Mouse (Mus musculus) T-helper 17 cell (primary cell): Measurements from ENCODE around the gene Gng7.

Experiments
- in situ Hi-C, 2 experiments: fragments of 300-600 bp; cut with MboI, MseI; formaldehyde crosslinking; loops; 1 replicate in 1 of 2; 2 replicates in 1 of 2; pipeline ENCODE4 v1.15.1; 2025; ENCODE audit warnings: high pct_unique_total_duplicates in 2 of 2

Gng7 gene

DNA sequence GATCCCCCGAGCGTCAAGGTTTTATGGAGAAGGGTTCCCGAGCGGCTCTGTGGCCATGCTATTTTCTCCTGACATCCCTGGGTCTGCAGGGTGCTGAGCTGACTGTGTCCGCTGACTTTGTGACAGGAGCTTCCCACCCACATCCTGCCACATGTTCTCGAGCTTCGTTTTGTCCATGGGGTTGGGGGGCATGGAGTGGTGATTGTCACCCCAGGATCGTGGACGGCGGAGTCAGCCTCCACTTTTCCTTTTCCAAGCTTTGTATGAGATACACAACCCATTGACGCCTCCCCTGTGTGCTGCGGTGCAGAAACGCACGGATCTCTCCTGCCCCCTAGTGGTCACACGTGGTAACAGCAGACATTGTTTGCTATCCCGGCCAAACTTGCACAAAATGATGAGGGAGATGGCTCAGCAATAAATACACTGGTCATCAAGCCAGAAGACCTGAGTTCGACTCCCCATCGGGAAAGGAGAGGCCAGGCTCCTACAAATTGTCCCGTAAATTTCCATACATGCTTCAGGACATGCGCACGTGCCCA, 19.6 kb downstream of the Gng7 start:
- in situ Hi-C loops: loop anchor here (5.0 to 10.0 kb wide), 3 partner anchors 188 to 250 kb away; partner anchors contain the start of genes Amh (in 1 of the 2) and Ap3d1 (in 1 of the 2)

DNA sequence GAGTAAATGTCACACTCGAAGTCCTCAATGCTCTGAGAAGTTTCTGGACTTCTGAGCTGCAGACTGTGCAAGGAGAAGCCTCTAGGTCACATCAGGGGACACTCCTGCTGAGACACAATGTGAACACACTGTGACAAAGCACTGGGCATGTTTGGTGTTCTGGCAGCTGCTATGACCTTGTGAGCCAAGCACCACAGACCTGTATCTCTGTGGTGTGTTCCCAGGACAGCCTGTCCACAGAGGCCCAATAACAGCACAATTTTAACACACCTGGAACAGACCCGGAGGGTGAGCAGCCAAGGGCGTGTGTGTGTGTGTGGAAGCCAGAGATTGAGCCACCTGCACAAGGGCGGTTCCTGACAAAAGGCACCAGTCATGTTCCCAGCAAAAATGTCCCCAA, 20.1 kb downstream of the Gng7 start:
- in situ Hi-C loops: loop anchor here (5.0 to 10.0 kb wide), 7 partner anchors 67 to 250 kb away; partner anchors contain the start of genes Amh (in 1 of the 2), Ap3d1 (in 1 of the 2) and Jsrp1 (in 1 of the 2)

DNA sequence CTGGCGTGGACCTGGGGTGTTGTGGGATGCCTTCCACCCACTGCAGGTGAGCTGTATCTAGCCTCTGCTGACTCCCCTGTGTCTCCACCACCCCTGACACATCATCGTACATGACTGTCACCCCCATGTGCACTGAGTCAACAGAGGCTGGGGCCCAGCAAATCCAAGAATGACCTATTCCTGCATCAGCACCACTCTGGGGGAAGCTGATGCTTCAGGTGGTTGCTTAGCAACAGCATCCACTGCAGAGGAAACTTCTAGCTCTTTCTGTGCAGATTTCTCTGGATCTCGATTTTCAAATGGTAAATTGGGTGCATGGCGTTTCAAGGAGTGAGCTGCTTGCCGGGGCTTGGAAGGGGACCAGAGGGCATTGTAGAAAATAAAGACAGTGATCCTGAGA, 21.5 kb downstream of the Gng7 start:
- in situ Hi-C loops: loop anchor here (5.0 to 10.0 kb wide), 5 partner anchors 66 to 248 kb away; partner anchors contain the start of genes Ap3d1 (in 1 of the 2) and Jsrp1 (in 1 of the 2)

DNA sequence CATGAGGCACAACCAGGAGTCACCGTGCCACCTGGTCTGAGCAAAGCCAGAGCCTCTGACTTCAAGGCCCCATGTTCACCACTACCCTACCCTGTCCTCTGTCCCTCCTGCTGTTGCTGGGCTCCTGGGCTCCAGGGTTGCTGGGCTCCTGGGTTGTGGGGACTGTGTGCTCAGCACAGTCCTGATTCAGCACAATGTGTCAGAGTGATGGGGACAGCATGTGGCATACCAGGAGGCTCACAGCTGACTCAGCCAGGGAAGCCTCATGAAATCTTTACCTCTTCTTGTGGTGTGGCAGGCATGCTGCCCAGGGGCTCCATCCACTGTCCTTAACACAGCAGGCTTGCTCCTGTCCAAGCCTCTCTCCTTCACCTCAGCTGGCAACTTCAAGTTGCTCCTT, 22.8 kb downstream of the Gng7 start:
- in situ Hi-C loops: loop anchor here (5.0 to 10.0 kb wide), 5 partner anchors 65 to 247 kb away; partner anchors contain the start of genes Ap3d1 (in 1 of the 2) and Jsrp1 (in 1 of the 2)

DNA sequence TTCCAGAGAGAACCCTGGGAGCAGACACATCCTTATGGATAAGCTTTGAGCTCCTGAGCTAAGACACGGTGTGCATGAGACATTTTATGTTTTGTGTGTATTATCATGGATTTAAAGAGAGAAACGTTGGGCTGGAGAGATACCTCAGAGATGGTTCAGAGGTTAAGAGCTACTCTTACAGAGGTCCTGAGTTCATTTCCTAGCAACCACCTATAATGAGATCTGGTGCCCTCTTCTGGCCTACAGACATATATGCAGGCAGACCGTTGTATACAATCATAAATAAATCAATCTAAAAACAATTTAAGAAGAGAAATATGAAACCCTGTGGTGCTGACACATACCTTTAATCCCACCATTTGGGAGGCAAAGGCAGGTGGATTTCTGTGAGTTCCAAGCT, 23.7 kb downstream of the Gng7 start:
- in situ Hi-C loops: loop anchor here (5.0 to 10.0 kb wide), 5 partner anchors 64 to 246 kb away; partner anchors contain the start of genes Ap3d1 (in 1 of the 2) and Jsrp1 (in 1 of the 2)

DNA sequence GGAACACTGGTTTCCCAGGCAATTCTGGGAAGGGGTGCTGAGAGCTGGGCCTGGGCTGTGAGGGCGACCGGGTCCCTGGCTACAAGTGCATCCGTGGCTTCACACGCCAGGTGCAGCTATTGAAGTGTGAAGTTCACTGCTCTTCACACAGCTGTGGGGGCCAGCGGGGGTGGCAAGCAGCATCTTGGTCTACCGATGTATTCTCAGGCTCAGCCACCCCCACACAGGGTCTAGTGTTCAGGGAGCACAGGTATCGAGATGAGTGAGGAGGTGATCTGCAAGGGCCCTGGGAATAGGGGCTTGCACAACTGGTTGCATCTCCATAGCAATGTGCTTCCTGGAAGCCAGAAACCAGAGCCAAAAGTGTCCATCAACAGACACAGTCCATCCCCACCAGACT, 24.3 kb downstream of the Gng7 start:
- in situ Hi-C loops: loop anchor here (5.0 to 10.0 kb wide), 5 partner anchors 63 to 246 kb away; partner anchors contain the start of genes Ap3d1 (in 1 of the 2) and Jsrp1 (in 1 of the 2)

DNA sequence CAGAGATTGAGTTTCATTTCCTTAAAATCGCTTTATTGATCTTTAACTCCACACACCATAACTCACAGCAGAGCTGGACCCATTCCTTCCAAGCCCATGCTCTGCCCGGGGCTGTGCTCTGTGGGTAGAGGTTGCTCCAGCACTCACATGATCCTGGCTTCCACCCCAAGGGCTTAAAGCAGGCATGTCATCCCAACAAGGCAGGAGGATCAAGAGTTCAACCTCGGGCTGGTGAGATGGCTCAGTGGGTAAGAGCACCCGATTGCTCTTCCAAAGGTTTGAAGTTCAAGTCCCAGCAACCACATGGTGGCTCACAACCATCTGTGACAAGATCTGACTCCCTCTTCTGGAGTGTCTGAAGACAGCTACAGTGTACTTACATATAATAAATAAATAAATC, 24.9 kb downstream of the Gng7 start:
- in situ Hi-C loops: loop anchor here (5.0 to 10.0 kb wide), 5 partner anchors 63 to 245 kb away; partner anchors contain the start of genes Ap3d1 (in 1 of the 2) and Jsrp1 (in 1 of the 2)

DNA sequence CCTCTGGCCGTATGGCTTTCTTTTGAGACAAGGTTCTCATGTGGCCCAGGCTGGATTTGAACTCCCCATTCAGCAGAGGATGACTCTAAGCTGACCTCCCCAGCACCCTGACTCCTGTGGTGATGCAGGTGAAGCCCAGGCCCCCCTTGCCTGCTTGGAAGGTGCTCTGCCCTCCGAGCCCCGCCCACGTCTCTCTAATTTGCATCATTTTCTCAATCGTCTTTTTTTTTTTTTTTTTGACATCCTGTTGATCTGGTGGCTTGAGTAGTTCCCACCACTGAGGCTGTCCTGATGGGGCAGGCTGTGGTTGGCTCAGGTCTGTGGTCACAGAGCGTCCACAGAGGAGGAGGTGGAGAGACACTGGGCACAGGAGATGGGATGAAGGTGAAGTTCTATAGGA, 25.3 kb downstream of the Gng7 start:
- in situ Hi-C loops: no loop called here

DNA sequence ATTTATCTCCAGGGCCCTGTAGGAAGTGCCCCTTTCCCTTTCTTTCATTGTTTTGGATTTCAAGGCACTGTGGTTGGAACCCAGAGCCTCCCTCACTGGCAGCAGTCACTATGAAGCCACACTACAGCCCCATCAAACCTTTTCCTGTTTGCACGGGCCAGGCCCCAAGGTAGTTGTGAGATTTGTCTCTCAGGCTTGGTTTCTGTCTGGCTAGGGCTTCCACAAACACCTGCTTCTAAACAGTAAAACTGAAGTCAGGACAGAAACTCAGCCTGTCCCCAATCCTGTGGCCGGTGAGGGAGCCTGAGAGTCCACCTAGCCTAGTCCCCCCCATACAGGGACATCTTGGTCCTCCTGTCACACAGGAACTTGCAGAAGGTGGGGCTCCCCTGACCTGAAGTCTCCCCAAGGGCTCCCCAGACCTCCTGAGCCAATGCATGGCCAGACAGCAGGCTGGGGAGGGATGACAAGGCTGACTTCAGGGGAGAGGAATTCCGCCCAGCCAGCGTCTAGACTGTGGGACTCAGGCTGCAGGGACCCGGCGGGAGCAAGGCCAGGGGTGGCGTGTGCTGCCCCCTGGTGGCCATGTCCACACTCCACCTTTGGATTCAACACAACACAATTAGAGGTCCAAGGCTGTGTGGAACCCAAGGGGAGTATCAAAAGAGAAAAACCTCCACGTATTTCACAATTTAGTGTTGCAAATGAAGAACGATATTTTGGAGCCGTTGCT, 26.9 kb downstream of the Gng7 start:
- in situ Hi-C loops: no loop called here

DNA sequence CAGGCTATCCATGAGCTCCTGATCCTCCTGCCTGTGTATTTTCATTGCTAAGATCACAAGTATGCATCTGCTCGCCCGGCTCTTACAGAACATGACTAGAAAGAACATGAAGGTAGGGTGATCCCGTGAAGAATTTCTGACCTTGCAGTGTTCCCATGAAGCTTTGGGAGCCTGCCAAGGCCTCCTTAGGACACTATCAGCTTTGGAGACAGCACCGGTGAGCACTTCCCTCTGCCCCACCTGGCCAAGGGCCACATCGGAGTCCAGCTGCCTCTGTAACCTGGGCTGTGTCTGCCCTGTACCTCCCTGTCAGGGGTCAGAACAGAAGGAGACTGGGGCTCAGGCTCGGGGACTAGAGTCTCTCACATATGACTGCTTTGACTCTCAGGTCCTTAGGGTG, 28.0 kb downstream of the Gng7 start:
- in situ Hi-C loops: no loop called here

DNA sequence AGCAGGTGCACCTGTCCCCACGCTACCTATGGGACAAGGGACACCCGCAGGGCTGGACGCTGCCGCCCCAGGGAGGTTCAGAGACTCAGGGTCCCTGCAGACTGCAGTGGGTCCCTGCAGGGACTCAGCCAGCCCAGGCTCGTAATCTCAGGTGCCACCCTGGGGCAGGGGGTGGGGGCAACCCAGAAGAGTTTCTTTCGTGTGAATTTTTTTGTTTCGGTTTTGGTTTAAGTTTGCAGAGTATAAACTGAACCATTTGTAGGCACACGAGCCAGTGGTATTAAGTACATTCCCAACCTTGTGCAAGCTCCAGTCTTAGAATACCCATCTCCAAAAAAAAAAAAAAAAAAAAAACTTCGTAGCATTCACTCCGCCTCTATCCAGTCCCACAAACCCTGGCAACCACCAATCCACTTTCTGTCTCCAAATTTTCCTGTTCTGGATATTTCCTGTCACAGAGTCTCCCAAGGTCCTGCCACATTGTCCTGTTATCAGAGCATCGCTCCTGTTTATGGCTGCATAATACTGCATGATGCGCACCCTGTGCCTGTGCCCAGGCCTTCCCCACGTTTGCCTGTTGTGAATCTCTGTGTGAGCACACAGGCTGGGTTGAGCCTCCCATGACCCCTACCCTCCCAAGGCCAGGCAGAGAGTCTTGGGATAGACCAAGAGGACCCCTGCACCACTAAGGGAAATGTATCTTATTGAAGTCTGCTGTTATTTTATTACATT, 28.6 kb downstream of the Gng7 start:
- in situ Hi-C loops: no loop called here

DNA sequence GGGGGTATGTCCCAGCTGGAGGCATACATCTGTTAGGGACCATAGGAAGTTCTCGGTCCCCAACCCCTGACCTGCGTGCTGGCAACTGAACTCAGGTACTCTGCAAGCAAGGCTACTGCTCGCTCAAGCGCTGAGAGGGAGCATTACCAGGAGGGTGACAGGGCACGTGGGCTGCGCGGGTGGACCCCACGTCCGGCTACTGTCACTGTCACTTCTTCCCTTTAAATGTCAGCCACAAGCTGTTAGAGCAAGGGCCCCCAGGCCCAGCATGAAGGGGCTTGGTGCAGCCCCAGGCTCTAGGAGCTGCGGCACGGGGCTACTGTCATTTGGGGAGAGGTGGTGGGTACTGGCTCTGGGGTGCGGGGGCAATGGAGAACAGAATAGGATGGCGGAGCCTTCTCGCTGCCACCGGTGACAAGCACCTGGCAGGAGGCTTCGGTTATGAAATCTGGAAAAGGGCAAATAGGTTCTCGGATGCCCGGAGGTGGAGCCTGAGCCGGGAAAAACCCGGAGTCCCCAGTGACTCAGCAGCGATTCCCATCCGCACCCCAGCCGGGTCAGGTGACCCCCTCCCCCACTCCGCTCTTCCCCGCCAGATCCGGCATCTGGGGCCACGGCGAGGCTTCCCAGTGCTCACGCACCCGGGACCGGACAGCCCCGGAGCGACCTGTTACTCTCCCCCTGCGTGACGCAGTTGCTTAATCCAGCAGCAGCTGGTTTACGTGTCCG, 29.3 kb downstream of the Gng7 start:
- in situ Hi-C loops: no loop called here

DNA sequence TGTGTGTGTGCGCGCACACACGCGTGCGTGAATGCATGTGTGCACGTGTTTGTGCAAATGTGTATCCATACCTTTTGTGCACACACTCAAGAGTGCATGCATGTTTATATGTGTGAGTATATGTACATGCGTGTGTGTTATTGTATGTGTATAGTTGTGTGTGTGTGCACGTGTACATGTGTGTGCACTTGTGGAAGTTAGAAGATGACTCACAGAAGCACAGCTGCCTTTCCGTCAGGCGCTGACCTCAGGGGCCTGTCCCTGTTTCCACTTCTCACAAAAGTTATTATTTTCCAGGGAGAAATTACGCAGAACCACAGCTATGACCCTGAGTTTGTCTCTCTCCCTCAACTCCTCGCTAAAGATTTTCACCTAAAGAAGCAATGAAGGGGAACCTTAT, 30.5 kb downstream of the Gng7 start:
- in situ Hi-C loops: no loop called here

DNA sequence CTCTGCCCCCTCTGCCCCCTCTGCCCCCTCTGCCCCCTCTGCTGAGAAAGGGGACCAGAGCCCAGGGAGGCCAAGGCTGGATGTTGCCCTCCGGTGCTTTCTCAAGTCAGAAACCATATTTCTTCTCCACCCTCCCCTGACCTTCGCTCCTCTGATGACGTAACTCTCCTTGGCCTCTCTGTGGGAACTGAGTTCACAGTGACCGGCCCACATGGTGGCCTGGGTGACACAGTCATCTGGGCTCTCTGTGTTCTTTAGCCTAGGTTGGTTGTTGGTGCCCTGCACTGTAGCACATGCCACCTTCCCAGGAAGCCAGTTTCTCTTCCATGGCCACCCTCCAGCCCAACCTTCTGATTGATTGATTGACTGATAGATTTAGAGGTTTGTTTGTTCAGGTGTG, 32.4 kb downstream of the Gng7 start:
- in situ Hi-C loops: no loop called here

DNA sequence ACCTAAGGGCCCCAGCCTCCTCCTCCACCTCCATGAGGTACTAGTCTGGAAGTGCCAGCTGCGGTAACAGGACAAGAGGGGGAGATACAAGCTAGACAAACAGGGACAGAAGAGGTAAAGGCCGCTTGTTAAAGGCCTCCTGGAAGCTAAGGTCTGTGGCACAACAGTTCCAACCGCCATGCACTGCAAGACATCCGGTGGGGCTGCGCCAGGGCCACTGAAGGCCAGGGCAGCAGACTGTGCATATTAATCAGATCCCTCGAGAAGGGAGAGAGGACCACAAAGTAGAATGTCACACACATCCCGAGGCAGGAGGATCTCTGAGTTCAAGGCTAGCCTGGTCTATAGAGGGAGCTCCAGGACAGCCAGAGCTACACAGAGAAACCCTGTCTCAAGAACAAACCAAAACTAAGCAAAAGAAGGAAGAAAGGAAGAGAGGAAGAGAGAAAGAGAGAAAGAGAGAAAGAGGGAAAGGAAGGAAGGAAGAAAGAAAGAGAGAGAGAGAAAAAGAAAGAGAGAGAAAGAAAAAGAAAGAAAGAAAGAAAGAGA, 33.1 kb downstream of the Gng7 start:
- in situ Hi-C loops: no loop called here

DNA sequence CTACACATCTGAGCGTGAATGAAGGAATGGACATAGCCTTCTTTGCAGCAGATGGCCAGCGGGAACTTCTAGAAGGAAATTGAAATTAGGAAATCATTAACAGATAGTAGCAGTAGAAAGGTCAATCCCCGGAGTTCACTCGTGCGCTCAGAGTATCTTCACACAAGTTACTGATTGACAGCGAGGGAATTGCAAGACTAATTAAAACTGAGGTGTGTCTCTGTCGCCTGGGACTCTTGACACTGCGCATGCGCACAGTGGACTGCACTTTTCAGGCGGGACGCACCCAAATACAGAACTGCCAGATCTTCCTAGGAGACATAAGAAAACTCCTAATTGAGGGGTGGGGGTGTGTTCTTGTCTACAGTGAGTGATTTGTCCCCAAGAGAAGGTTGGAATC, 39.3 kb downstream of the Gng7 start:
- in situ Hi-C loops: no loop called here

DNA sequence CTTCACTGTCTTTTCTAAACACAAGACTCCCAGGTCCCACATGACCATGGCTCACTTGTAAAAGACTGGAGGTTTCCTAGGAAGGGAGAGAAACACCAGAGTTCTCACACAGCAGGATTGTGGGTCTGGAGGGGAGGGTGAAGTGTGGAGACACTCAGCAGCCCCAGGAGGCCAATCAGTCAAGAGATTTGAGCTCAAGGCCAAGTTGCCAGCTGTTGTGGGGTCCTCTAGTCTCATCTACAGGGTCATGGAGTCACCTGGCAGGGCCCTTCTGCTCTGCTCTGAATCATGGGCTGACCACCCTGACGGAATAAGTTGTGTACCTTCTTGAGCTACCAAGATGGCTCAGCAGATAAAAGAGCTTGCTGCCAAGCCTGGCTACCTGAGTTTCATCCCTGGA, 41.0 kb downstream of the Gng7 start:
- in situ Hi-C loops: no loop called here

DNA sequence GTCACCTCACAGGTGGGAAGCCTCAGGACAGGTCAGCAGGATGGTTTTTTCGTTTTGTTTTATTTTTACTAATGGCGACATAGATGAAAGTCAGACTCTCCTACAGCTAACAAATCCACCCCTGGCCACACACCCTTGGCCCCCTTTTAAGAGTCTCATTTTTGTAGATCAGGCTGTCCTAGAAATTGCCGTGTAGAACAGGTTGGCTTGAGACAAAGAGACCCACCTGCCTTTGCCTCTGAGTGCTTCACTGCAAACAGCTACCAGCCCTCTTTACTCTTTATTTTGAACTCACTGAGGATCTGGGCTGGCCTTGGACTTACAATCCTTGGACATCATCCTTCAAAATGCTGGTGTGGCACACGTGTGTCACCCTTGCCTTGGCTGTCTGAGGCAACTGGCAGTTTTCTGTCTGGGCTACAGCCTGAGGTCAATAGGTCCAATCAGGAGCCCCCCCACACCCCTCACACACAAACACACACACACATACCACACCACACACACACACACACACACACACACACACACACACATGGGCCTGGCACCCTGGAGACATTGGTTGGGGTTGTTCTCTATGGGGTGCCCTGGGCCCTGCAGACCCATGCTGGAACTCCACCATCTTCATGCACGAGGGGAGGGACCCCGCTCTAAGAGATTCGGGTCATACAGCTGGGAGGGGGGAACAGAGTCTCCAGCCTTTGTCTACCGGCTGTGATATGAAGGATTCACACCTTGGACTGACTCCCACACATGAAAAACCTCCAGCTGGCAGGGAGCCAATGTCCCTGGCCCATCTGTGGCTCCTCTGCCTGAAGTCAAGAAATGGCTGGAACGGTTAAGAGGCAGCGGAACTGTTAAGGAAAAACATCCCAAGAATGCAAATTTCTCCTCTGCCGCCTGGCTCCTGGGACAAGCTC, 42.4 kb downstream of the Gng7 start:
- in situ Hi-C loops: no loop called here

DNA sequence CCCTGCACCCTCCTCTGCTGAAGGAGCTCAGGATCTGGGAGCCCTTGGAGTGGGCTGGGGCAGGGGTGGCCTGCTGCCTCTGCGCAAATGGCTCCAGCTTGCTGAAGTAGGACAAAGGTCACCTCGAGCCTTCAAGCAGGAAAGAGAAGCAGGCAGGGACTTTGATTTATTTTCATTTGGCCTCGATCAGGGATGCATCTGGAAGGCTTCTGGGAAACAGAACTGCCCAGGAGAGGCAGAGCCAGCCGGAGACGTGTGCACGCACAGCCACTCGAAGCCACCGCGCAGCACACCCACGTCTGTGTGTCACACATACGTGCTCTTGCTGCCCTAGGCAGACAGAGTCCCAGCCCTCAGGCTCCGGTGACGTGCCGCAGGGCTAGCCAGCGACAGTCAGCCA, 43.2 kb downstream of the Gng7 start:
- in situ Hi-C loops: no loop called here

DNA sequence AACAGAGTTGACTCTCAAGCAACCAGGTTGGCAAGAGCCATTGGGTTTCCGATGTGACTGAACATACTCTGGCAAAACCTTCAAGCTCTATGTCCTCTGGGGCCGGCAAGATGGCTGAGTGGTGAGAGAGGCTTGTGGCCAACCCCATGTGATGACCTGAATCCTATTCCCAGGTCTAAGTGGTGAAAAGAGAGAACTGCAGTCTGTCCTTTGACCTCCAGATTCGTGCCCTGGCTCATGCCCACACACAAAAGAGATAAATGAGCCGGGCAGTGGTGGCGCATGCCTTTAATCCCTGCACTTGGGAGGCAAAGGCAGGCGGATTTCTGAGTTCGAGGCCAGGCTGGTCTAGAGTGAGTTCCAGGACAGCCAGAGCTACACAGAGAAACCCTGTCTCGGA, 44.6 kb downstream of the Gng7 start:
- in situ Hi-C loops: no loop called here
